In the genomic region with DNA sequence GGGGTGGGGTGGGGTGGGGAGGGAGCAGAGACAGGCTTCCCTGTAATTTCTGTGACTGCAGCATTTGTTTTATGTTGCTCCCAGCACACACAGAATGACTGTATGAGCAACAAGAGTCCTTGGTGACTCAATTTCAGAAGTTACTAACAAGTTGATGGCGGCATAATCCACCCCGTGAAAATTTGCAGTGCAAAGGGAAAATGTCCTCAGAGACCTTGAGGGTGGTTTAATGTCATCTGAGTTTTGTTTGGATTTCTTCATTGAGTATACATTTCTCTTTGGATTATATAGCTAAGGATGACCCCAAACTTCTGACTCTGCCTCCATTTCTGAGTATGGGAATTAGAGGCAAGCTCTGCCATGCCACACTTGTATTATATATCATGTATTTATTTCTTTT, we compare ENCODE assay signal across 40 mouse cellular contexts. TPM values are rescaled to one million over a fixed set of nuclear protein-coding genes. Genes with fewer than 3 reads are reported as not detected.
"Had no signal": no experiment of that assay in that cellular context is flagged by ENCODE, and none has a peak within 500 bp of the region (broad histone marks: within the 10 kb centered on the region; RNA-seq: fewer than 3 reads in every experiment).

Olfr769 (minus strand) TSS at position 101 of the 400 bp plus-strand sequence.

- H3K4me2 ChIP-seq: heart, embryonic 11.5 days; heart, embryonic 13.5 days; heart, embryonic 15.5 days; hindbrain, embryonic 14.5 days; intestine, embryonic 15.5 days; limb, embryonic 12.5 days; liver, embryonic 11.5 days; liver, embryonic 13.5 days; liver, embryonic 15.5 days had no signal

- H3K4me3 ChIP-seq: heart, adult 2 months; heart, embryonic 13.5 days; heart, embryonic 15.5 days; intestine, embryonic 15.5 days; layer of hippocampus, adult 2 months; left cerebral cortex, adult 2 months; limb, embryonic 10.5 days; limb, embryonic 12.5 days; liver, embryonic 13.5 days; liver, embryonic 15.5 days had no signal

- DNase-seq: gastrocnemius, postnatal 14 days; gastrocnemius, postnatal 36 days; heart, adult 11 months; heart, adult 2 months; heart, postnatal 14 days; heart, postnatal 36 days; kidney, adult 18-20 months; kidney, adult 8-10 months; kidney, postnatal 10 days; kidney, postnatal 25 days; kidney, postnatal 4 days; liver; liver, embryonic 13.5 days; lung, adult 18-20 months had no signal

- H3K27ac ChIP-seq: heart, adult 2 months; heart, embryonic 13.5 days; heart, embryonic 15.5 days; hindbrain, embryonic 14.5 days; intestine, embryonic 15.5 days; layer of hippocampus, adult 2 months; left cerebral cortex, adult 2 months; limb, embryonic 10.5 days; limb, embryonic 12.5 days; liver, embryonic 13.5 days; liver, embryonic 15.5 days had no signal

- H3K36me3 ChIP-seq: heart, embryonic 13.5 days; heart, embryonic 15.5 days; intestine, embryonic 15.5 days; limb, embryonic 10.5 days; limb, embryonic 12.5 days; liver, embryonic 13.5 days; liver, embryonic 15.5 days had no signal

- H3K4me1 ChIP-seq: heart, embryonic 13.5 days; heart, embryonic 15.5 days; intestine, embryonic 15.5 days; limb, embryonic 10.5 days; limb, embryonic 12.5 days; liver, embryonic 13.5 days; liver, embryonic 15.5 days had no signal

- H3K27me3 ChIP-seq: heart, embryonic 13.5 days; heart, embryonic 15.5 days; intestine, embryonic 15.5 days; limb, embryonic 12.5 days; liver, embryonic 13.5 days; liver, embryonic 15.5 days had no signal

- H3K9me3 ChIP-seq: heart, embryonic 15.5 days; intestine, embryonic 15.5 days; limb, embryonic 10.5 days; limb, embryonic 12.5 days had no signal

- ATAC-seq: hindbrain, embryonic 16.5 days; inflammation-experienced regulatory T-cells, adult 6 months; intestine, embryonic 15.5 days; intestine, postnatal 0 days had no signal

- H3K9ac ChIP-seq: heart, embryonic 13.5 days; heart, embryonic 15.5 days; hindbrain, embryonic 14.5 days; intestine, embryonic 15.5 days; limb, embryonic 12.5 days; liver, embryonic 13.5 days; liver, embryonic 15.5 days had no signal

RNA-seq across cellular contexts. Expression of gene Olfr769, which starts in this region (rescaled TPM):
- total RNA-seq: gastrocnemius, adult 8-10 months; gastrocnemius, postnatal 14 days; gastrocnemius, postnatal 36 days; heart, adult 2 months; heart, postnatal 14 days; heart, postnatal 36 days; hematopoietic stem cell, adult 5-6 weeks; layer of hippocampus, adult 2 months; layer of hippocampus, postnatal 10 days; layer of hippocampus, postnatal 25 days; left cerebral cortex, adult 2 months; left cerebral cortex, postnatal 14 days; left cerebral cortex, postnatal 36 days had no signal
- polyA plus RNA-seq: gonadal fat pad, adult 2 months; heart, adult 2 months; heart, embryonic 11.5 days; heart, embryonic 15.5 days; heart, postnatal 0 days; hindbrain, embryonic 11.5 days; hindbrain, embryonic 14.5 days; hindbrain, embryonic 16.5 days; inflammation-experienced regulatory T-cells, adult 6 months; intestine, embryonic 15.5 days; intestine, postnatal 0 days; kidney, embryonic 14.5 days; kidney, embryonic 16.5 days; limb, embryonic 10.5 days; limb, embryonic 12.5 days; limb, embryonic 14.5 days; liver, embryonic 11.5 days; liver, embryonic 13.5 days; liver, embryonic 15.5 days had no signal
